Mouse (Mus musculus): ENCODE measurements around the gene Bcl7a. TPM values are rescaled to one million over a fixed set of nuclear protein-coding genes. Genes with fewer than 3 reads are reported as not detected.
A peak's percentile ranks its signal among the peaks of the same experiment; 100 is the strongest.

The Bcl7a gene
- polyA plus RNA-seq, 1 experiment from 2014 or later: 4.2 TPM

- Histone ChIP-seq H3K4me1 (replicated peaks; ENCODE audit: control insufficient read depth, insufficient read depth, low read length) (no peaks in the 10 kb centered on the region), H3K9me3 (ENCODE audit: control insufficient read depth) (no peaks in the 10 kb centered on the region), H3K4me2 (replicated peaks; ENCODE audit: low read depth) (no peak overlapping the region), H3K27me3 (replicated peaks; ENCODE audit: control insufficient read depth, insufficient read depth, low read length) (no peaks in the 10 kb centered on the region), H3K36me3 (ENCODE audit: control insufficient read depth, insufficient read depth) (peaks cover 36% of the 10 kb centered on the region), H3K27ac (ENCODE audit: low read depth, low read length) (no peak overlapping the region), H3K4me3 (ENCODE audit: low read depth, low read length) (no peak overlapping the region), H3K9ac (ENCODE audit: low read depth, low read length) (no peak overlapping the region)
- no peak for TF ChIP-seq CTCF (IDR thresholded peaks at IDR 0.05; ENCODE audit: low read depth)
- no peak for ATAC-seq
- 90% methylated on average over 5 of the region's 5 CpGs for WGBS
Observed at GRCm38 (mm10) chr5:123370049-123370448, 26.4 kb downstream of the Bcl7a start.

- 87% methylated on average over 10 of the region's 10 CpGs for WGBS
- H3K9me3 ChIP-seq (ENCODE audit: control insufficient read depth): no peaks in the 10 kb centered on the region
Observed at GRCm38 (mm10) chr5:123375262-123375661, 31.6 kb downstream of the Bcl7a start.

GRCm38 (mm10) chr5:123375793-123376452 lies 32.3 kb downstream of the Bcl7a start:
- H3K9ac ChIP-seq (ENCODE audit: low read depth, low read length): no peak overlapping the region
- H3K36me3 ChIP-seq (ENCODE audit: control insufficient read depth, insufficient read depth): peaks cover 27% of the 10 kb centered on the region
- H3K27me3 ChIP-seq (replicated peaks; ENCODE audit: control insufficient read depth, insufficient read depth, low read length): no peaks in the 10 kb centered on the region
- ATAC-seq: no peak
- no peak overlapping the region for H3K4me3 ChIP-seq (ENCODE audit: low read depth, low read length)
- no peaks in the 10 kb centered on the region for H3K4me1 ChIP-seq (replicated peaks; ENCODE audit: control insufficient read depth, insufficient read depth, low read length)
- no peak overlapping the region for H3K27ac ChIP-seq (ENCODE audit: low read depth, low read length)
- 83% methylated on average over 6 of the region's 6 CpGs for WGBS
- H3K9me3 ChIP-seq (ENCODE audit: control insufficient read depth): no peaks in the 10 kb centered on the region
- TF ChIP-seq CTCF (IDR thresholded peaks at IDR 0.05; ENCODE audit: low read depth): no peak
- H3K4me2 ChIP-seq (replicated peaks; ENCODE audit: low read depth): peak overlapping the region; percentile 41; the same call in 1 of the 2 replicates

More at GRCm38 (mm10) chr5:123375262-123375661, 31.6 kb downstream of the Bcl7a start:
- peaks cover 31% of the 10 kb centered on the region for H3K36me3 ChIP-seq (ENCODE audit: control insufficient read depth, insufficient read depth)
- H3K4me1 ChIP-seq (replicated peaks; ENCODE audit: control insufficient read depth, insufficient read depth, low read length): no peaks in the 10 kb centered on the region
- no peaks in the 10 kb centered on the region for H3K27me3 ChIP-seq (replicated peaks; ENCODE audit: control insufficient read depth, insufficient read depth, low read length)
- H3K27ac ChIP-seq (ENCODE audit: low read depth, low read length): no peak overlapping the region
- no peak for TF ChIP-seq CTCF (IDR thresholded peaks at IDR 0.05; ENCODE audit: low read depth)
- H3K9ac ChIP-seq (ENCODE audit: low read depth, low read length): no peak overlapping the region
- H3K4me2 ChIP-seq (replicated peaks; ENCODE audit: low read depth): no peak overlapping the region
- ATAC-seq: no peak
- no peak overlapping the region for H3K4me3 ChIP-seq (ENCODE audit: low read depth, low read length)

- Histone ChIP-seq H3K9me3 (ENCODE audit: control insufficient read depth) (no peaks in the 10 kb centered on the region), H3K27me3 (replicated peaks; ENCODE audit: control insufficient read depth, insufficient read depth, low read length) (no peaks in the 10 kb centered on the region), H3K27ac (ENCODE audit: low read depth, low read length) (peak overlapping the region; percentile 35; the same call in 1 of the 2 replicates), H3K9ac (ENCODE audit: low read depth, low read length) (no peak overlapping the region), H3K4me2 (replicated peaks; ENCODE audit: low read depth) (peak overlapping the region; percentile 41), H3K4me3 (ENCODE audit: low read depth, low read length) (no peak overlapping the region), H3K36me3 (ENCODE audit: control insufficient read depth, insufficient read depth) (peaks cover 21% of the 10 kb centered on the region), H3K4me1 (replicated peaks; ENCODE audit: control insufficient read depth, insufficient read depth, low read length) (no peaks in the 10 kb centered on the region)
- TF ChIP-seq CTCF (IDR thresholded peaks at IDR 0.05; ENCODE audit: low read depth): no peak
- WGBS: 40% methylated on average over 10 of the region's 10 CpGs
- ATAC-seq: 0 out of 2 replicates have a peak, but pooled peaks have one; percentile 19
Observed at GRCm38 (mm10) chr5:123376569-123376968, 32.9 kb downstream of the Bcl7a start.

GRCm38 (mm10) chr5:123377120-123377955 lies 33.7 kb downstream of the Bcl7a start:
- Histone ChIP-seq H3K4me3 (ENCODE audit: low read depth, low read length) (no peak overlapping the region), H3K4me1 (replicated peaks; ENCODE audit: control insufficient read depth, insufficient read depth, low read length) (no peaks in the 10 kb centered on the region), H3K4me2 (replicated peaks; ENCODE audit: low read depth) (0 out of 2 replicates have a peak overlapping the region, but pooled peaks have one; percentile 13), H3K9ac (ENCODE audit: low read depth, low read length) (no peak overlapping the region), H3K27me3 (replicated peaks; ENCODE audit: control insufficient read depth, insufficient read depth, low read length) (no peaks in the 10 kb centered on the region), H3K27ac (ENCODE audit: low read depth, low read length) (no peak overlapping the region), H3K9me3 (ENCODE audit: control insufficient read depth) (no peaks in the 10 kb centered on the region), H3K36me3 (ENCODE audit: control insufficient read depth, insufficient read depth) (peaks cover 13% of the 10 kb centered on the region; the same call in 1 of the 2 replicates)
- TF ChIP-seq CTCF (IDR thresholded peaks at IDR 0.05; ENCODE audit: low read depth): peak; percentile 97
- ATAC-seq: peak; percentile 65
- 57% methylated on average over 15 of the region's 15 CpGs for WGBS

GRCm38 (mm10) chr5:123378712-123379111 lies 35.1 kb downstream of the Bcl7a start:
- Histone ChIP-seq H3K36me3 (ENCODE audit: control insufficient read depth, insufficient read depth) (0 out of 2 replicates have a peak, but pooled peaks cover 4% of the 10 kb centered on the region), H3K4me1 (replicated peaks; ENCODE audit: control insufficient read depth, insufficient read depth, low read length) (no peaks in the 10 kb centered on the region)

More at GRCm38 (mm10) chr5:123378712-123379111, 35.1 kb downstream of the Bcl7a start:
- no peak for TF ChIP-seq CTCF (IDR thresholded peaks at IDR 0.05; ENCODE audit: low read depth)
- Histone ChIP-seq H3K27ac (ENCODE audit: low read depth, low read length) (no peak overlapping the region), H3K4me3 (ENCODE audit: low read depth, low read length) (no peak overlapping the region), H3K4me2 (replicated peaks; ENCODE audit: low read depth) (no peak overlapping the region), H3K9ac (ENCODE audit: low read depth, low read length) (no peak overlapping the region), H3K27me3 (replicated peaks; ENCODE audit: control insufficient read depth, insufficient read depth, low read length) (no peaks in the 10 kb centered on the region), H3K9me3 (ENCODE audit: control insufficient read depth) (no peaks in the 10 kb centered on the region)
- no peak for ATAC-seq
- WGBS: 56% methylated on average over 9 of the region's 9 CpGs

Measured in intestine, postnatal 0 days (tissue).